Mouse (Mus musculus) adrenal gland, postnatal 25 days (tissue): ENCODE results near the gene Armc5. TPM values are rescaled to one million over a fixed set of nuclear protein-coding genes. Genes with fewer than 3 reads are reported as not detected.

ENCODE experiments used
- DNase-seq: peaks from one replicate; pipeline ENCODE4 v3.0.0; 2021; ENCODE audit warnings: mixed read lengths
- long read RNA-seq: library from polyadenylated mRNA; stranded (forward); transcript quantifications from one replicate; pipeline ENCODE4 v2.0.0, GENCODE M21; 2021
- total RNA-seq: library from RNA; stranded (reverse); gene quantifications from 2 replicates; pipeline ENCODE4 v1.2.3, GENCODE M21; 2021

The Armc5 gene
- 19.3 and 20.5 TPM in 2 replicates for total RNA-seq
- long read RNA-seq, partial matches to known transcripts = 3 of 10 reads
- long read RNA-seq, other reads (novel, unspliced or antisense) = 3 of 10 reads

DNA sequence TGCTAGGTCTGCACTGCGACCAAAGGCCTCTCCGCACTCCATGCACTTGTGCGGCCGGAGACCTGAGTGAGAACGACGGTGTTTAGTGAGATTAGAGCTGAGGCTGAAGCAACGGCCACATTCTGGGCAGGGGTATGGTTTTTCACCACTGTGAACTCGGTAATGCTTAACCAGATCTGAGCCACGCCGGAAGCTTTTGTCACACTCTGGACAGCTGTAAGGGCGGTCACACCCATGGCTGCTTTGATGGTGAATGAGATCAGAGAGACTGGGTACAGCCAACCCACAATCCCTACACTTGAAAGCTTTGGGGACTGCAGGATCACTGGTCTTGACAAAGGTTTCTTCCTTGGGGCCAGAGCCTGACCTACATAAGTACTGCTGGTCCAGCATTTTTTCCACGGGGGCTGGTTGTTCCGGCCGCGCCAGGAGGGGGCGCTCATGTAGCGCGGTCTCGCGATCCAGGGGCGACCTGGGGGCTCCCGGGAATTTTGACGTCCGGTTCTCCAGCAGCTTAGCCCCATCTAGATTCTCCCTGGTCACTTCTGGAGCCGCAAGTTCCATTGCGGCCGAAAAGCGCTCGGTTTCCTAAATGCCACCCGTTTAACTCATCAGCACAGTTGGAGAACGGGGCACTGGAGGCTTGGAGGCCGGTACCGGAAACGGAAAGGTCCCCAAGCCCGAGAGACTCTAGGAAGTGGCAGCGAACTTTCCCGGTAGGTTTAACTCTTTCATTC, at the start of gene Armc5:
Gene Armc5, plus strand, starts transcription at position 487 of the 737 bp plus-strand sequence.
- peak; percentile 86 for DNase-seq

DNA sequence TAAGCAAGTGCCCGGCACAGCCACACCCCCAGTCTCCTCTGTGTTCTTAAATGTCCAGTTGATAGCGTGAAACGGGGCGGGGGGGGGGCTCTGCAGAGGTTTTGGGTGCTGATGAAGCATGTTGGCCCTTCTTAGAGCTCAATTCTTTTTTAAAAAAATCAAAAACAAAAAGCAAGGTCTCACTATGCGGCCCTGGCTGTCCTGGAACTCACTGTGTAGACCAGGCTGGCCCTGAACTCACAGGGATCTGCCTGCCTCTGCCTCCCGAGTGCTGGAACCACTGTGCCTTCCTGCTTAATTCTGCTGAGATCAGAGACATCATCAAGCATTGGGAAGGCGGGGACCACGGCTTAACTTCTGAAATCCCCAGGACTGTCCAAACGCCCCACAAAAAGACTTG, 35.5 kb upstream of the Armc5 start:
- DNase-seq = no peak

DNA sequence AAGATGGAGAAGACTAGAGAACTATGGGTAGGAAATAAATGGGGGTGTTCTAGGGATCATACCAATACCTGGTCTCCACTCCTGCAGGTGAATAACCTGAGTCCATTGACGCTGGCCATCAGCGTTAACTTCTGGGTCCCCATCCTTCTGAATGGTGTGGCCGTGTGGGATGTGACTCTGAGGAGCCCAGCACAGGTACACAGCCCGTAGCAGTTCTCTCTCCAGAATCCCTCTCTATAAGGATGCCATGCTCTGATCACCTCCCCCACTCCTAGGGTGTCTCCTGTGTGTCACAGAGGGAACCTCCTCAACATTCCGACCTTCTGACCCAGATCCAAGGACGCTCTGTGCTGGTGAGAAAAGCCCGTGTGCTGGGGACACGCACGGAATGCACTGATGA, 34.1 kb upstream of the Armc5 start:
- DNase-seq = no peak

DNA sequence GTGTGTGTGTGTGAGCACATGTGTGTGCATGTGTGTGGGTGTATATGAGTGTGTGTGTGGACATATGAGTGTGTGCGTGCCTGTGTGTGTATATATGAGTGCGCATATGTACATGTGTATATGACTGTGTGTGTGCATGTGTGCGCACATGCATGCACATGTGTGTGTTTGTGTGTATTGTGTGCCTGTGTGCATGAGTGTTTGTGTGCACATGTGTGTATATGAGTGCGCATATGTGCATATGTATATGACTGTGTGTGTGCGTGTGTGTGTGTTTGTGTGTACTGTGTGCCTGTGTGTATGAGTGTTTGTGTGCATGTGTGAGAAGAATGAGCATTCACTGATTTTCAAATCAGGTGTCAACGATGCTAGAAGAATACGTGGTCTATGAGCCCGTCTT, 33.0 kb upstream of the Armc5 start:
- no peak for DNase-seq

DNA sequence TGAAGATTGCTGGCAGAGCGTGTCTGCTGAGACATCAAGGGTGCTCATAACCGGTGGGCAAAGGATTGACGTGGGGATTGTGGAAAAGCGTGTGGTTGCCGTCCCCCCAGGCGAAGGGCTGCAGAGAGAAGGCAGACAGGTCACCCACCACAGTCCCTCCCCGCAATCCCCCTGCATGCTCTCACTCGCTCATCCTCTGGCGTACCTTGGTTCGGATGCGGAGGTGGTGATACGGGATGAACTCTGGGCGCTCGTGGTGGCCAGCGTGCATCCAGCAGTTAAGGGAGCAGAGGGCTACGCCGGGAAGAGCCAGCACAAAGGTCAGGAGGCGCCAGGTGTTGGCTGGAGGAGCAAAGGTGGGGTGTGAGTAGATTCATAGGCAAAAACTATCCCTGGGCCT, 31.4 kb upstream of the Armc5 start:
- DNase-seq = no peak

DNA sequence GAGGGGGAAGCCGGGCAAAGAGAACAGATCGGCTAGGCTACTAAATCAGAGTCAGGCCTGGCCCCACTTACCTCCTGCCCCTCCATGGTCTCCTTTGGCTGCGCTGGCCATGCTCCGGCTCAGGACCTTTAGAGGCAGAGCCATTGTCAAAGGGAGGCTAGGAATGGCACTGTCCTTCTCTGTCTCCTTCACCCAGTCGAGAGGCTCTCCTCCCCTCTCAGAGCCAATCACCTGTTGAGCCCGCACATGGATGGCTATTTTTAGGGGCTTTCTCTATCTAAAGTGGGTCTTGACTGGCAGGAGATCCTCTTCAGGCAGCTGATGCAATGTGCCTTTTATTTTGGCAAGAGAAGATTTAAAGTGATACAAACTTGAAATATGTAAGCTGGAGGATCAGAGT, 31.0 kb upstream of the Armc5 start, which contains the start of gene Cox6a2:
Gene Cox6a2, minus strand, starts transcription at position 236 of the 400 bp plus-strand sequence.
- no peak for DNase-seq

DNA sequence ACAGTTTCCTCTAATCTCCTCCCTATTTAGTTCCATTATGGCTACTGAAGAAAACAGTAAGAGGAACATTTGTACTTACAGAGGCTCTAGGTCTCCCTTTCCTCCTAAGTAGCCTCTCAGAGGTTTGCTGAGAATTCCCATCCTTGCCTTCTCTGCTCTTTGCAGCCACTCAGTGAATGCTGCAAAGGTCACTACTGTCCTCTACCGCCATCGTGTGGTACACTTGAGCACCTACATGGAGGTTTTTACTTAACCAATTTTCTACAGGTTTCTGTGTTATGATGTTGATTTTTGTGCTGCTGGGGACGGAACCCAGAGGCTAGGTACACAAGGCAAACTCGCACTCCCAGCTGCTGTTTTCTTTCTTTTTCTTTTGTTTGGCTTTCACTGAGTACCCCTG, 29.0 kb upstream of the Armc5 start:
- DNase-seq = peak; percentile 34

DNA sequence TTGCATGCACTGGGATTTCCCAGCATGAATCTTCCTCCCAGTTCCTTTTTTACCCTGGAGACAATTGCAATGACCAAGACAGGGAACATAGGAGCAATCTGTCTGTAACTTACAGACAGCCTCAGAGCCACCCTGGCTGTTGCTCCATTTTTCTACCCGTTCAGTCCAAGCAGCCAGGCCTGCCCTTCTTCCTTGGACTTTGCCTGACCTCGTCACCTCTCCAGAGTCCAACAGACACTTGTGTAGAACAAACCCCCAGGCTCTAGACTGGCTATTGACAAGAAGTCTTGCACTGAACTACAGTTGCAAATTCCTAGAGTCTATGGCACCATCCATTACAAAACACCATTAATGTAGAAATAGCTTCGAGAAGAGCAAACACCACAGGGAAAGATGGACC, 27.3 kb upstream of the Armc5 start:
- no peak for DNase-seq

DNA sequence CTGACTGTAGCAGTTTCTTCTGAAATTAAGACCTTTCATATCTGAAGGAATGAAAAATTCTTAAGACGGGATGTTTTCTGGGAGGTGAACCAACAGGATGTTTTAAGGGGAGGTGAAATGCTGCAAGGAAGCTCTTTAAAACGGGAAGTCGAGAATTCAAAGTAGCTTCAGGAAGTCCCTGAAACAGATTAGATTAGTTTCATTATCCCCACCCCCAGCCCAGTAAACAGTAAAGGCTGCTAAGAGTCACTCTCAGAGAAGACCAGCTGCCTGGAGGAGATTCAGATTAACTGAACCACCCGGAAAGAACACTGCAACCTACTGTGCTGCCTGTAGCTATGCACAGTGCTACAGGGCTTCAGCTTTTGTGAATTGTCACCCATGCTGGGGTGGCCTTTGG, 17.2 kb upstream of the Armc5 start:
- DNase-seq = no peak

DNA sequence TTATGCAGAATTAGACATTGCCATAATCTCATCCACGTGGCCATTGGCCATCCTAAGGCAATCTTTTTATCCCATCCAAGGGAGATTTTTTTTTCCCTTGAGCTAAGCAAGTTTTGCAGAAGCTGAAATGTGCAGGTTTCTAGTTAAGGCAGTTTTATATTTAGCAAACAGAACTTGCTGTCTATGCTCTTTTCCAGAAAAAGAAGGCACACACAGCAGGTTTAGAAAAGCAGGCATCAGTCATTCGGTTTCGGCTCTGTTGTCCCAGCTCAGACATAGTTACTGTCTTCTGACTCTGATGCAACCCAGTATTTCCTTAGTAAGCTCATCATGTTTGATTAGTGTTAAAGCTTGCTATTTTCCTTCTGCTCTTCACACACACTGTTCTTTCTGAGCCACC, 16.2 kb upstream of the Armc5 start:
- no peak for DNase-seq

DNA sequence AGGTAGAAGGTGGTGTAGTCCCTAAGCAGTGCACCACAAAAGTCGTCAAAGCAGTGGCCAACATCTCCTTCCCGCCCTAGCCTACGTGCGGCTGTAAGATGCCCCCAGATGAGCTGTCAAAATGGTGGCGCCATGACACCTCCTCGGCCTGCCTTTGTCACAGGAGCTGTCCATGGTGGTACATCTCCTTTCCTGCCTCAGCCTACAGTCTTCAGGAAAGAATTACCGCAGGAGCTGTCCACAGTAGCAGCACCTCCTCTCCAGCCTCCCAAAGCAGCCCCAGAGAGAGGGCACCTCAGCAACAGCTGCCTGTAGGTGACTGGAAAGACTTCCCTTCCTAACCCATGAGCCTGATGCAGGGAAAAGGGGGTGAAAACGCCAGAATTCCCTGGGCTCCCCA, 5.4 kb upstream of the Armc5 start:
- DNase-seq = no peak

DNA sequence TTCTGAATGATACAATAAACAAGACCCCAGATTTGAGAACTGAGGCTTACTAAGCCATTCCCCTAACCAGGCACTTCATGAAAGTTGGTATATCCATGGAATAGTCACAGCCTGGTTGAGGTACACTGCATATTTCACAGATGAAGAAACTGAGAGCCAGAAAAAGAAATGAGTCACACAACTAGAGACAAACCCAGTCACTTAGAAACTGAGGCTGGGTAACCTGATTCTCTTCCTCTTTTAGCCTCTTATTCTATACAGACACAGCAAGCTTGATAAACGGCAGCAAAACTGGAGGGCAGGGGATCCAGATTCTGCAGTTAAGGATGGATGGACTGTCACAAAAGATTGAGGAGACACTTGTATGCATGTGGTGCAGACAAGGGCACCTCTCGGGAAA, 2.3 kb upstream of the Armc5 start:
- DNase-seq = no peak

DNA sequence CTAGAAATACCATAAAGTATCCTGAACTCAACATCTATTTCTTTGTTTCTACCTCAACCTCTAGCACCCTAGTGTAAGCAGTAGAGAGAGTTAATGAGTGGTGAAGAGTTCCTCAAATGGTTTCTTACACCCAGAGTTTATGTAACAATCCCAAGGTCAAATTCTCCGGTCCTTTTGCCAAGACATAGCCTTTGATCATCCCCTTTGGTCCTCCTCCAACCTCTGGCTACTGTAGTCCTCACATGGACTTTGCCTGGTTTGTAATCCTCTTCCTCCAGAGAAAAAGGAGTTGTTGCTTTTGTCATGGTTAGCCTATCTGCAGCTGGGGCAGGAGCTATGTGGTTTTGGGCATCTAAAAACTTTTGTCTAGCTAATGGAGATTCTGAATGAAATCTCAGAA, 1.7 kb upstream of the Armc5 start:
- DNase-seq = no peak

DNA sequence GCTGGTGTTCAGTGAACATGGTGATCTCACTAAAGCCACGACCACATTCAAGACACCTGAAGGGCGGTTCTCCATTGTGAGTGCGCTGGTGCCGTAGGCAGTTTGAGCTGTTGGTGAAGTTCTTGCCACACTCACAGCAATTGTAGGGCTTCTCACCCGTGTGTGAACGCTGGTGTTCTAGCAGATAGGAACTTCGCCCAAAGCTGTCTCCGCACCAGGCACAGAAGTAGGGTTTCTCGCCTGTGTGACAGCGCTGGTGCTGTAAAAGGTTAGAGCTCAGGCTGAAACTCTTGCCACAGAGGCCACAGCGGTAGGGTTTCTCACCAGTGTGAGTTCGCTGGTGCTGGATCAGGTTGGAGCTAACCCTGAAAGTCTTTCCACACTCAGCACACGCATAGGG, 716 bp upstream of the Armc5 start:
- DNase-seq = no peak

DNA sequence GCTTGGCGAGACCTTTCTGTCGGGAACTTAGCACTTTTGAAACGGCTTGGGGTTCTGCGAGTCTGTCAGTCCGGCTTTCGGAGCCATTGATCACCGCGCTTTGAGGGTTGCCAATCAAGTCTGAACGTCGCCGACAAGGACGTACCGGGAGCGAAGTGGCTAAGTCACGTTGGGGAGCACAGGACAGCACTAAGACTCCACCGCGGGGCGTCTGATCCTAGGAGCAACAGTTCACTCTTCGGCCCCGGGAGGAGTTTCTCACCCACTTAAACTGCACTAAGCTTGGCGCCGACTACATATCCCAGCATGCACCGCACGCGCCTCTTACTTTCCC, 418 bp downstream of the Armc5 start:
- no peak for DNase-seq

DNA sequence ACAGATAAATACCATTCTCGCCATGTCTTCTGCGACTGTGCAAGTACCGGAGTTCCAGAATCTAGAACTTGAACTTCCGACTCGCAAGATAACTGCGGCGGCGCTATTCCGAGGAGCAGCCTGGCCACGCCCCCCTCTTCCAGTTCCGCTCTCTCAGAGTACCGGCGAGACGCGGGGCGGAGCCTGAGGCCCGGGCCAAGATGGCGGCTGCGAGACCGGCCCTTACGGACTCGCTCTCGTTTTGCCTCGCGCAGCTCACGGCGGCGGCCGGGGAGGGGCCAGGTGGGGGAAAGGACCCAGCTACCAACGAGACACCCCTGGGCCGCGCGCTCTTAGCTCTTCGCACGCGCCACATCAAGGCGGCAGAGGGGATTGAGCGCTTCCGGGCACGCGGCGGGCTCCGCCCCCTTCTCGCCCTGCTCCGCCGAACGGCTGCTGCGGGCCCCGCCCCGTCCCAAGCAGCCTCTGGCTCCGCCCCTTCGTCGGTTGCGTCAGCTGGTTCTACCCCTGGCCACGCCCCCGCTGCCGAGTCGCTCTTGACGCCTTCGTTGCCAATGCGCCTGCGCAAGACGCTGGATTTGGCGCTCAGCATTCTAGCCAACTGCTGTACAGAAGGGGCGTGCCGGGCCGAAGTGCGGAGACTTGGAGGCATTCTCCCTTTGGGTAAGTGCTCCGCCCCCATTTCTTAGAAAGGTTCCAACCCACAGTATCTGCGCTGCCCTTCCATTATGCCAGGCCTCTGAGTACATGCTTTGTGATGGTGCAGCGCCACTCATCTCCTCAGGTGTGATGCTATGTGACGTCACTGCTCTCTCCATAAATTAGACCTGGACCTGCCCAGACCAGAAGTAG, 1.0 kb downstream of the Armc5 start, which contains the start of gene 9130023H24Rik:
Gene 9130023H24Rik, minus strand, starts transcription at position 105 of the 852 bp plus-strand sequence.
- peak; percentile 100 for DNase-seq

DNA sequence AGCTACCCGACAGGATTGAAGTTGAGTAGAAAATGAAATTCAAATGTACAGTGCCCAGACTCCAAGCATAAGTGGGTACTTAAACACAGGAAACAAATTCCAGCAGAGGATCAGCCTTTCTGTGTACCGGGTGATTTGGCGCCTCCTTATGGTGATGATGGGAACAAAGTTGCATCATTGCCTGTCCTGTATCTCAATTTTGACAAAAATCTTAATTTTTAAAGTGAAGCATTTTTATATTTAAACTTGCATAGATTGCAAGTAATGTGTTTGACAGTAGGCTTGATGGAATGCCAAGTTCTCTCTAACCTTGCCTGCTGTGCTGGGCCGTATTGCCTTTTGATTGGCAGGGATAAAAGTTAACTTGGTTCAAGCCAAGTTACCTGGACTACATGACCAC, 1.8 kb downstream of the Armc5 start:
- DNase-seq = no peak

DNA sequence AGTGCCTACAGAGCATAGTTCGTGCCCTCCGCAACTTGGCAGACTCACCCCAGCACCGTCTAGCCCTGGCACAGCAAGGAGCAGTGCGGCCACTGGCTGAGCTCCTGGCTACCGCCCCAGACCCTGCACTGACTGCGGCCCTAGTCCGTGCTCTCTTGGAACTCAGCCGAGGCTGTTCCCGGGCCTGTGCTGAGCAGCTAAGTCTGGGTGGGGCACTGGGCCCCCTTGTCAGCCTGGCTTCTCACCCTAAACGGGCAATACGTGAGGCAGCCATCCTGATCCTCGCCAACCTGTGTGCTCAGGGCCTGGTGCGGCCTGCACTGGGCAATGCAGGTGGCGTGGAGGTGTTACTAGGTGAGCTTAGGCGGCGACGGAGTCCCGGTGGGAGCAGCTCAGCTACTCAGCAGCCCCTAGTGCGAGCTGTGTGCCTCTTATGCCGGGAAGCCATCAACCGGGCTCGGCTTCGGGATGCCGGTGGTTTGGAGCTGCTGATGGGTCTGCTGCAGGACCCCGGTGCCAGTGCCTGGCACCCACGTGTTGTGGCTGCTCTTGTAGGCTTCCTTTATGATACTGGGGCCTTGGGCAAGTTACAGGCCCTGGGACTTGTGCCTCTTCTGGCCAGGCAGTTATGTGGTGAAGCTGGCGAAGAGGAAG, 3.1 kb downstream of the Armc5 start:
- DNase-seq = no peak

DNA sequence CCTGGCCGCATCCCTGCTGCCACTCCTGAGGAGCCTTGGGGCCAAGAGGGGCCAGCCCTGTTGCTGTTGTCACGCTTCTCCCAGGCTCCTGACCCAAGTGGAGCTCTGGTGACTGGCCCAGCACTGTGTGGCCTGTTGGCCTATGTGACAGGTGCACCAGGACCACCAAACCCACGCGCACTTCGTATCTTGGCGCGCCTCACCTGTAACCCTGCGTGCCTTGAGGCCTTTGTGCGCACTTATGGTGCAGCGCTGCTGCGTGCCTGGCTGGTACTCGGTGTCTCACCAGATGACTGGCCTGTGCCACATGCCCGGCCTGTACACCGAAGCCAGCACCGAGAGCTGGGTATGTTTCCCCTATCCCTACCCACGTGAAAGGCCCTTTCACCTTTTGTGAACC, 5.2 kb downstream of the Armc5 start:
- no peak for DNase-seq

DNA sequence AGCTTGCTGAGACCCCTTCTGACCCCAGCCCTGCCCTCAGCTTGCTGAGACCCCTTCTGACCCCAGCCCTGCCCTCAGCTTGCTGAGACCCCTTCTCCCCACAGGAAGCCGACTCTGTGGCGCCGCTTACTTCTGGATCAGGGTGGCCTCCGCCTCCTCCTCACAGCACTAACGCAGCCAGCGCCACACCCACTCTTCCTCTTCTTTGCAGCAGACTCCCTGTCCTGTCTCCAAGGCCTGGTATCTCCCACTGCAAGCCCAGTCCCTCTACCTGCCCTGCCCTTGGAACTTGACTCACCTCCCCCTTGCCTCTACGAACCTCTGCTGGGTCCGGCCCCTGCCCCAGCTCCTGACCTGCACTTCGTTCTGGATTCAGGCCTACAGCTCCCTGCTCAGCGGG, 6.8 kb downstream of the Armc5 start:
- DNase-seq = no peak

DNA sequence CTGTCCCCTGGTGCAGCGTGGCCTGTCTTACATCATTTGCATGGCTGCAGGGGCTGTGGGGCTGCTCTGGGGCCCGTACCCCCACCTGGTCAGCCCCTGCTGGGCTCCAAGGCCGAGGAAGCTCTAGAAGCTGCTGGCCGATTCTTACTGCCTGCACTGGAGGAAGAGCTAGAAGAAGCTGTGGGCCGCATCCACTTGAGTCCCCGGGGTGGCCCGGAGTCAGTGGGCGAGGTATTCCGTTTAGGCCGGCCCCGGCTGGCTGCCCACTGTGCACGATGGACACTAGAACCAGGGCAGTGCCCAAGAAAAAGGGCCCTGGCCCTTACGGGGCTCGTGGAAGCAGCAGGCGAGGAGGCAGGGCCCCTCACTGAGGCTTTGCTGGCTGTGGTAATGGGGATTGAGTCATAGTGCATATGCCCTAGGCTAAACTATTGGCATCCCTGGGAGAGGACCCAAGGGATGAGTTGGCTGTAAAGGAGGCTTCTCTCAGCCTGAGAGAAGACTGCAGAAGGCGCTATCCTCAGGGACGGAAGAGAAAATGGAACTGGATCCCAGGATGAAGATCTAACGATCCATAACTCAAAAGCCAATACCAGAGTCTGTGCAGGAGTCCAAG, 7.4 kb downstream of the Armc5 start:
- no peak for DNase-seq

DNA sequence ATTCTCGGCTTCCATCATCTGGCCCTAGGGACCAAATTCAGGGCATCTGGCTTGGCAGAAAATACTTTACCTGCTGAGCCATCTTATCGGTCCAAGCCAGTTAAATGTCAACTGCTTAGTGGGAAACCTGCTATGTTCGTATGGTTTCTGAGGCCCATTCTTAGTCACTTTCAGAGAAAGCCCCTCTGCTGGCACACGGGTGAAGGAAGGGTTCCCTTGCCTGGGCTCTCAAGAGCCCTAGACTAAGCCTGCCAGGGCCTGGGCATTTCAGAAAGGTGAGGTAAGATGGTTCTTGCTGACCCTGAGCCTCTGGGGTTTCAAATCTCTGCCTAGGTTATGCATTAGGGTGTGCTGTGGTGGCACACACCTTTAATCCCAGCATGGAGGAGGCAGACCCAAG, 8.4 kb downstream of the Armc5 start:
- no peak for DNase-seq
